Mouse (Mus musculus) heart, embryonic 16.5 days (tissue): Measurements from ENCODE around the gene Gm28048. TPM values are rescaled to one million over a fixed set of nuclear protein-coding genes. Genes with fewer than 3 reads are reported as not detected.

ENCODE experiments used
- ATAC-seq: fragments of 200-750 bp; cut with Nextera tagmentation; replicated peaks from 2 replicates; pipeline ENCODE4 v1.8.0; 2017; ENCODE audit warnings: moderate number of reproducible peaks; ENCODE audit not compliant: insufficient read depth, low FRiP score; ENCODE audit errors: extremely low read depth
- H3K27ac ChIP-seq: fragments of 300-500 bp; sonication (generic); 2 replicates; pipeline ENCODE4 v1.5.1; 2014; ENCODE audit warnings: mild to moderate bottlenecking, low read length, control low read depth, moderate library complexity
- H3K27me3 ChIP-seq: fragments of 300-500 bp; sonication (generic); 2 replicates; pipeline ENCODE4 v1.6.1; 2014; ENCODE audit warnings: low read length, mixed read lengths; ENCODE audit not compliant: control insufficient read depth, insufficient read depth
- H3K36me3 ChIP-seq: fragments of 300-500 bp; sonication (generic); 2 replicates; pipeline ENCODE4 v1.6.1; 2014; ENCODE audit not compliant: control insufficient read depth, insufficient read depth
- H3K4me1 ChIP-seq: fragments of 300-500 bp; sonication (generic); 2 replicates; pipeline ENCODE4 v1.6.1; 2014; ENCODE audit warnings: low read length, mixed read lengths; ENCODE audit not compliant: control insufficient read depth, insufficient read depth
- H3K4me2 ChIP-seq: fragments of 300-500 bp; sonication (generic); 2 replicates; pipeline ENCODE4 v1.6.1; 2014; ENCODE audit warnings: low read depth, mild to moderate bottlenecking, control low read depth, low read length
- H3K4me3 ChIP-seq: fragments of 300-500 bp; sonication (generic); 2 replicates; pipeline ENCODE4 v1.5.1; 2014; ENCODE audit warnings: mild to moderate bottlenecking, control low read depth, low read length
- H3K9ac ChIP-seq: fragments of 300-500 bp; sonication (generic); 2 replicates; pipeline ENCODE4 v1.6.1; 2014; ENCODE audit warnings: low read length, control low read depth
- H3K9me3 ChIP-seq: fragments of 300-500 bp; sonication (generic); replicated peaks from 2 replicates; pipeline ENCODE4 v1.6.1; 2016; ENCODE audit warnings: low read length; ENCODE audit not compliant: control insufficient read depth
- WGBS: fragments of 180-500 bp; shearing (Covaris S2); extraction: QIAGEN DNeasy Blood & Tissue Kit; methylation state at CpG from one replicate; pipeline ENCODE4 v1.1.7; 2014; 5-methylcytosine and 5-hydroxymethylcytosine counted together
- polyA plus RNA-seq: library from polyadenylated mRNA; unstranded; fragments of >200 nt; fragmentation: Nextera tagmentation; extraction: Ambion mirVana; gene quantifications from 2 replicates; pipeline ENCODE4 v1.2.1, GENCODE M21; 2015

The Gm28048 gene
- polyA plus RNA-seq, 1 experiment from 2014 or later = 15.8 TPM

GRCm38 (mm10) chr11:22880383-22881172 is 101.3 kb downstream of the Gm28048 start:
- no peaks in the 10 kb centered on the region for H3K27me3 ChIP-seq
- no peaks in the 10 kb centered on the region for H3K4me1 ChIP-seq
- H3K9ac ChIP-seq = no peak overlapping the region
- H3K36me3 ChIP-seq = no peaks in the 10 kb centered on the region
- WGBS = 47% methylated on average over 3 of the region's 3 CpGs
- H3K4me3 ChIP-seq = no peak overlapping the region
- no peak overlapping the region for H3K27ac ChIP-seq
- H3K9me3 ChIP-seq = no peaks in the 10 kb centered on the region
- no peak for ATAC-seq
- no peak overlapping the region for H3K4me2 ChIP-seq

DNA sequence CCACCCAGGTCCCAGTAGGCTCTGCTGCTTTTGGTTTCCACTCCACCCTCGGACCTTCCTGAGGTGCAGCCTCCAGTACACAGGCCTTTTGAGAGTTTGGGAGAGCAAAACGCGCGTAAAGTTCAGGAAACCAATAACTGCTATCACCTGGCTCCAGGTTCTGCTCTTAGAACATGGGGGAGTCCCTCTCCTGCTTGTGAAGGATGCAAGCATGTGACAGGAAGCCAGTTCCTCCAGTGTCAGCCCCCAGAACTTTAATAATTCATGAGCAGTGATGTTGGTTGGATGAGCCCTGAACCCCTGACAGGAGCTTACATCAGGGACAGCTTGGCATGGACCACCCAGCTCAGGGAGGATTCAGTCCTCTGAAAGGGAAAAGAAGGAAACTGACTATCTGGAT is 102.2 kb downstream of the Gm28048 start:
- ATAC-seq = no peak
- 83% methylated on average over 4 of the region's 4 CpGs for WGBS
- no peaks in the 10 kb centered on the region for H3K36me3 ChIP-seq
- H3K9ac ChIP-seq = no peak overlapping the region
- H3K27ac ChIP-seq = no peak overlapping the region
- H3K9me3 ChIP-seq = no peaks in the 10 kb centered on the region
- H3K4me3 ChIP-seq = no peak overlapping the region
- H3K4me1 ChIP-seq = no peaks in the 10 kb centered on the region
- no peaks in the 10 kb centered on the region for H3K27me3 ChIP-seq
- no peak overlapping the region for H3K4me2 ChIP-seq

GRCm38 (mm10) chr11:22876680-22877330 is 105.1 kb downstream of the Gm28048 start:
- Histone ChIP-seq H3K36me3 (no peaks in the 10 kb centered on the region), H3K27me3 (no peaks in the 10 kb centered on the region), H3K4me2 (no peak overlapping the region), H3K27ac (no peak overlapping the region), H3K4me1 (peaks cover 3% of the 10 kb centered on the region; the same call in 1 of the 2 replicates), H3K4me3 (no peak overlapping the region), H3K9me3 (no peaks in the 10 kb centered on the region), H3K9ac (no peak overlapping the region)
- 62% methylated on average over 3 of the region's 3 CpGs for WGBS
- ATAC-seq = no peak

- WGBS = 76% methylated on average over 4 of the region's 4 CpGs
- H3K9me3 ChIP-seq = no peaks in the 10 kb centered on the region
- no peak overlapping the region for H3K9ac ChIP-seq
- no peak for ATAC-seq
- no peak overlapping the region for H3K4me2 ChIP-seq
- no peaks in the 10 kb centered on the region for H3K27me3 ChIP-seq
- peaks cover 5% of the 10 kb centered on the region; the same call in 1 of the 2 replicates for H3K4me1 ChIP-seq
- no peak overlapping the region for H3K4me3 ChIP-seq
- no peak overlapping the region for H3K27ac ChIP-seq
- H3K36me3 ChIP-seq = no peaks in the 10 kb centered on the region
Observed at GRCm38 (mm10) chr11:22875279-22875678, 106.6 kb downstream of the Gm28048 start.

DNA sequence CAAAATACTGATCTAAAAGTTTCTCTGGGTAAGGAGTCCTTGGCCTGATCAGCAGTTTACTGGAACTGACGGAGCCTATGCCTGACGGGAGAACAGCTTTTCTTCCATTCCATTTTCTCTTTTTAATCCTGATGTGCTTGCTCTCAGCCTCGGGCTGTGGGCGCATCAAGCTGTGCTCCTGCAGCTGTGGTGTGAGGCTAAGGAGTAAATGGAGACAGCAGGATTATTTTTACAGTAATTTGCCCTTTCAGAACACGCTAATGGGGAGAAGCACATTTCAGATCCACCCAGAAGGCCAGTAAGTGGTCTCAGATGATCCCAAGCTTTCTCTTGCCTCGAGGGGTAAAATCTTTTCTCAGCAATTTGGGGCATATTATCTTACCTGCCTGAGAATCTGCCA is 107.1 kb downstream of the Gm28048 start:
- H3K27me3 ChIP-seq = no peaks in the 10 kb centered on the region
- no peaks in the 10 kb centered on the region for H3K9me3 ChIP-seq
- no peak overlapping the region for H3K4me3 ChIP-seq
- no peak for ATAC-seq
- H3K4me1 ChIP-seq = peaks cover 5% of the 10 kb centered on the region; the same call in 1 of the 2 replicates
- WGBS = 76% methylated on average over 6 of the region's 6 CpGs
- H3K9ac ChIP-seq = no peak overlapping the region
- no peak overlapping the region for H3K27ac ChIP-seq
- H3K36me3 ChIP-seq = no peaks in the 10 kb centered on the region
- no peak overlapping the region for H3K4me2 ChIP-seq

GRCm38 (mm10) chr11:22873383-22873782 is 108.5 kb downstream of the Gm28048 start:
- Histone ChIP-seq H3K9me3 (no peaks in the 10 kb centered on the region), H3K4me3 (no peak overlapping the region), H3K27ac (peak overlapping the region; percentile 68; the same call in 1 of the 2 replicates), H3K27me3 (no peaks in the 10 kb centered on the region), H3K4me1 (peaks cover 5% of the 10 kb centered on the region; the same call in 1 of the 2 replicates), H3K4me2 (no peak overlapping the region), H3K9ac (no peak overlapping the region), H3K36me3 (no peaks in the 10 kb centered on the region)
- WGBS = 60% methylated on average over 4 of the region's 4 CpGs
- ATAC-seq = no peak

DNA sequence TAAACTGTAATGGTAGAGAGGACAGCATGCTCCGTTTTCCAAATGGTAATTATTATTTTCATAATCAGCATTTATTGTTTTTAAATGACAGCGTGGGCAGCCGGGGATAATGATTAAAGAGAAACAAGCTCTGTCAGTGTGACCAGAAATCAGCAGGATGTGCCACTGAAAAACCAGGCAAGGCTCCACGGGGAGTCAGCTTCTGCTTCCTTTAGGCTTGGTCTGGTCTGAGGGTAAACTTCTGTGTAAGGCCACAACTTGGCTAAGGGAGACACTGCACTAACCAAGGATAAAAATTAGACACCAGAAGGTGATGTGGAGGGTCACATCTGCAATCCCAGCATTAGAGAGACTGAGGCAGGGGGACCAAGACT is 109.6 kb downstream of the Gm28048 start:
- Histone ChIP-seq H3K9me3 (no peaks in the 10 kb centered on the region), H3K9ac (no peak overlapping the region), H3K27ac (peak overlapping the region; percentile 68), H3K27me3 (no peaks in the 10 kb centered on the region), H3K4me3 (peak overlapping the region; percentile 27; the same call in 1 of the 2 replicates), H3K4me2 (peak overlapping the region; percentile 49), H3K4me1 (peaks cover 5% of the 10 kb centered on the region; the same call in 1 of the 2 replicates), H3K36me3 (no peaks in the 10 kb centered on the region)
- 41% methylated on average over 4 of the region's 4 CpGs for WGBS
- ATAC-seq = no peak

DNA sequence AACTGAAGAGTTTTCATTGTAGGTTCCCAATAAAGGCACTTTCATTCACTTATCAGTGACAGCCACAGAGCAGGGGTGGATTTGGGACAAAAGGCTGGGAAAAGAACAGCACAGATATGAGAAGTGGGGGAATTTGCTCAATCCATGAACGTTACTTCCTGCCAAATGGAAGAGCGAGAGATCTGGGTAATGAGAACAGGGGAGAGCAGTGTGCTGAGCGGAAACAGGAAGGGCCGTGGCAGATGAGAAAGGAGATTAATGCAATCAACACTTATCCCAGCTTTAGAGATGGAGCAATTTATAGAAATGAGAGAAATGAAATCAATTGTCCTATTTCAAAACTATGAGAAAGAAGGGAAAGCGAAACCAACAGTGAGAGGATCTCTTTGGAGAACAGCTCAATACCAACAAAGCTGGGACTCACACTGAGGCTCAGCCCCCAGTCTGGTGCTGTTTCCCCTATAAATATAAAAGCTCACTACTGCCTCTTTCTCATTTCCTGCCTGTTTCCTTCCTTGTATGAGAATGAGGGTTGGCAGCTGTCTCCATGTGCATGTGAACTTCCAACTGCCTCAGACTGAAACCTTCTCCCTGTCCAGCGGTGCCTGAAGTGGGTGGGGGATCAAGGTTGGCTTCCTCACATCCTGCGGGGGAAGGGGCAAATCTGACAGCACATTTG is 110.1 kb downstream of the Gm28048 start:
- ATAC-seq = peak; percentile 53; the same call in 1 of the 2 replicates
- Histone ChIP-seq H3K36me3 (no peaks in the 10 kb centered on the region), H3K9me3 (no peaks in the 10 kb centered on the region), H3K4me3 (peak overlapping the region; percentile 27), H3K27ac (peak overlapping the region; percentile 68), H3K27me3 (no peaks in the 10 kb centered on the region), H3K4me1 (peaks cover 5% of the 10 kb centered on the region; the same call in 1 of the 2 replicates), H3K9ac (no peak overlapping the region), H3K4me2 (peak overlapping the region; percentile 49)
- 53% methylated on average over 7 of the region's 7 CpGs for WGBS

DNA sequence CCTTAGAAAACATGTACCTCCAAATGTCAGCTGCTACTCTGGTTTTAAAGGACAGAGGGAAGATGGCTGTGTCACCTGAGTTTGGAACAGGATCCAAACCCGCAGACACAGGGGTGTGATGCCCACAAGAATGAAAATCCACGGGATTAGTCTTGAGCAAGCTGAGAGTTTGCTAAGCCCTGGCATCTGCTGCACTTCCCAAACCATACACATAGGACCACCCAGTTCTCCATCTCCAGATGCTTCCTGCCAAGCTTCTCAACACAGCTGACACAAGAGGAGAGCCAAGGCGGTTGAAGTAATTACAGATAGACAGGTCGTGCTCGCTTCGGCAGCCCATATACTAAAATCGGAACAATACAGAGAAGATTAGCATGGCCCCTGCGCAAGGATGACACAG is 113.3 kb downstream of the Gm28048 start:
- Histone ChIP-seq H3K4me3 (no peak overlapping the region), H3K27ac (no peak overlapping the region), H3K4me2 (no peak overlapping the region), H3K36me3 (no peaks in the 10 kb centered on the region), H3K27me3 (no peaks in the 10 kb centered on the region), H3K9me3 (no peaks in the 10 kb centered on the region), H3K4me1 (peaks cover 5% of the 10 kb centered on the region; the same call in 1 of the 2 replicates), H3K9ac (no peak overlapping the region)
- 75% methylated on average over 8 of the region's 8 CpGs for WGBS
- no peak for ATAC-seq
